Mouse (Mus musculus) midbrain, embryonic 14.5 days (tissue): Measurements from ENCODE around the gene Phb. TPM values are rescaled to one million over a fixed set of nuclear protein-coding genes. Genes with fewer than 3 reads are reported as not detected.

Experiments
- ATAC-seq: fragments of 200-750 bp; cut with Nextera tagmentation; 2 replicates; pipeline ENCODE4 v1.8.0; 2017; ENCODE audit warnings: moderate number of reproducible peaks, moderate library complexity; ENCODE audit not compliant: low FRiP score, low TSS enrichment
- DNase-seq: peaks from one replicate; pipeline ENCODE4 v3.0.0-alpha.2; 2015
- H3K27ac ChIP-seq: fragments of 300-500 bp; sonication (generic); replicated peaks from 2 replicates; pipeline ENCODE4 v1.5.1; 2014; ENCODE audit warnings: mild to moderate bottlenecking, low read depth, low read length, moderate library complexity
- H3K27me3 ChIP-seq: fragments of 300-500 bp; sonication (generic); 2 replicates; pipeline ENCODE4 v1.6.1; 2014; ENCODE audit warnings: low read length, control low read depth, mixed read lengths; ENCODE audit not compliant: control insufficient read depth, insufficient read depth
- H3K36me3 ChIP-seq: fragments of 300-500 bp; sonication (generic); 2 replicates; pipeline ENCODE4 v1.6.1; 2014; ENCODE audit warnings: low read length, control low read depth; ENCODE audit not compliant: control insufficient read depth, insufficient read depth
- H3K4me1 ChIP-seq: fragments of 300-500 bp; sonication (generic); 2 replicates; pipeline ENCODE4 v1.6.1; 2014; ENCODE audit warnings: mild to moderate bottlenecking, antibody characterized with exemption, low read length, control low read depth; ENCODE audit not compliant: control insufficient read depth, insufficient read depth
- H3K4me2 ChIP-seq: fragments of 300-500 bp; sonication (generic); 2 replicates; pipeline ENCODE4 v1.6.1; 2014; ENCODE audit warnings: mild to moderate bottlenecking, low read length, moderate library complexity
- H3K4me3 ChIP-seq: fragments of 300-500 bp; sonication (generic); replicated peaks from 2 replicates; pipeline ENCODE4 v1.5.1; 2014; ENCODE audit warnings: low read depth, low read length
- H3K9ac ChIP-seq: fragments of 300-500 bp; sonication (generic); replicated peaks from 2 replicates; pipeline ENCODE4 v1.6.1; 2014; ENCODE audit warnings: mild to moderate bottlenecking, low read length, moderate library complexity
- H3K9me3 ChIP-seq: fragments of 300-500 bp; sonication (generic); 2 replicates; pipeline ENCODE4 v1.6.1; 2016; ENCODE audit warnings: low read length, control low read depth, mixed read lengths; ENCODE audit not compliant: control insufficient read depth
- WGBS: fragments of 180-500 bp; shearing (Covaris S2); extraction: QIAGEN DNeasy Blood & Tissue Kit; methylation state at CpG from one replicate; pipeline ENCODE4 v1.1.7; 2014; 5-methylcytosine and 5-hydroxymethylcytosine counted together
- polyA plus RNA-seq: library from polyadenylated mRNA; unstranded; fragments of >200 nt; fragmentation: Nextera tagmentation; extraction: Ambion mirVana; gene quantifications from 2 replicates; pipeline ENCODE4 v1.2.1, GENCODE M21; 2014

The Phb gene
- polyA plus RNA-seq, 1 experiment from 2014 or later = 183 TPM

- ATAC-seq (no peak), DNase-seq (no peak)
- Histone ChIP-seq H3K27me3 (no peaks in the 10 kb centered on the region), H3K4me1 (no peaks in the 10 kb centered on the region), H3K27ac (no peak overlapping the region), H3K36me3 (no peaks in the 10 kb centered on the region), H3K9me3 (no peaks in the 10 kb centered on the region), H3K4me3 (no peak overlapping the region), H3K4me2 (no peak overlapping the region), H3K9ac (no peak overlapping the region)
- 97% methylated on average over 4 of the region's 4 CpGs for WGBS
Observed at GRCm38 (mm10) chr11:95724466-95724865, 57.7 kb downstream of the Phb start.

DNA sequence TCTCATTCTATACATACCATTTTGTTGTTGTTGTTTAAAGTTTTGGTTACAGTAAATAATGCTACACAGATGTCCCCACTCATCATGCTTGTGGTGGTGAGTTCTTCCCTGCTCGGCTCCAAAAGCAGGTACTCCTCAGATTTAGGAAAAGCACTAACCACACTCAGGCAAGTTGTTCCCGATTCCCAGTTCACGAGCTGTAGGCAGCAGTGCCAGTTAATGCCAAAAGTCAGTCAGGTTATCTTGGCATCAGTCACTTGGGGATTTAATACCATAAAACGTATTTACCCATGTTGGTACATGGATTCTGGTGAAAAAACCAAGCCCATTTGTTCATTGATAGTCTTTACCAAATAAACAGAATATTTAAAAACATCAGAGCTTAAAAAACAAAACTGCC is 59.4 kb downstream of the Phb start:
- WGBS = 85% methylated on average over 4 of the region's 4 CpGs
- no peak for ATAC-seq
- no peaks in the 10 kb centered on the region for H3K9me3 ChIP-seq

GRCm38 (mm10) chr11:95727947-95728346 is 61.2 kb downstream of the Phb start:
- no peak for DNase-seq
- WGBS = 93% methylated on average over 5 of the region's 5 CpGs
- no peaks in the 10 kb centered on the region for H3K4me1 ChIP-seq
- no peaks in the 10 kb centered on the region for H3K27me3 ChIP-seq
- no peak overlapping the region for H3K27ac ChIP-seq
- no peak overlapping the region for H3K9ac ChIP-seq
- H3K36me3 ChIP-seq = no peaks in the 10 kb centered on the region
- no peaks in the 10 kb centered on the region for H3K9me3 ChIP-seq
- no peak overlapping the region for H3K4me2 ChIP-seq
- ATAC-seq = no peak
- H3K4me3 ChIP-seq = no peak overlapping the region

More for the DNA sequence above, 59.4 kb downstream of the Phb start:
- no peak overlapping the region for H3K27ac ChIP-seq
- no peaks in the 10 kb centered on the region for H3K27me3 ChIP-seq
- H3K4me3 ChIP-seq = no peak overlapping the region
- H3K9ac ChIP-seq = no peak overlapping the region
- H3K36me3 ChIP-seq = no peaks in the 10 kb centered on the region
- no peak for DNase-seq
- no peaks in the 10 kb centered on the region for H3K4me1 ChIP-seq
- H3K4me2 ChIP-seq = no peak overlapping the region

- H3K36me3 ChIP-seq = no peaks in the 10 kb centered on the region
- no peaks in the 10 kb centered on the region for H3K4me1 ChIP-seq
- H3K4me3 ChIP-seq = no peak overlapping the region
- H3K9ac ChIP-seq = no peak overlapping the region
- DNase-seq (no peak), ATAC-seq (no peak)
- no peaks in the 10 kb centered on the region for H3K27me3 ChIP-seq
- no peaks in the 10 kb centered on the region for H3K9me3 ChIP-seq
- H3K27ac ChIP-seq = no peak overlapping the region
- 83% methylated on average over 12 of the region's 12 CpGs for WGBS
- H3K4me2 ChIP-seq = no peak overlapping the region
Observed at GRCm38 (mm10) chr11:95728916-95729907, 62.5 kb downstream of the Phb start.

Other genes starting within 250 kb of the Phb start
- 1.9 and 4.6 TPM in 2 replicates for gene Nxph3, start 152.4 kb upstream of the Phb start, polyA plus RNA-seq
- gene Ngfr, start 79.2 kb upstream of the Phb start, polyA plus RNA-seq = 8.4 and 13.7 TPM in 2 replicates
- 13.1 and 15.7 TPM in 2 replicates for gene Zfp652, start 45.7 kb downstream of the Phb start, polyA plus RNA-seq
- 1.4 and 1.5 TPM in 2 replicates for gene B130006D01Rik, start 56.6 kb downstream of the Phb start, polyA plus RNA-seq
- gene Phospho1, start 157.5 kb downstream of the Phb start, polyA plus RNA-seq = 0.33 TPM in 1 of 2 replicates, not detected in the other
- 1.8 TPM in 2 replicates for gene Gngt2, start 170.3 kb downstream of the Phb start, polyA plus RNA-seq
- 0.26 and 0.64 TPM in 2 replicates for gene Abi3, start 175.5 kb downstream of the Phb start, polyA plus RNA-seq
- gene B4galnt2, start 247.9 kb downstream of the Phb start, polyA plus RNA-seq = not detected in 2 replicates